Mouse (Mus musculus) stomach, postnatal 0 days (tissue): ENCODE results near the gene Itgb1bp1. TPM values are rescaled to one million over a fixed set of nuclear protein-coding genes. Genes with fewer than 3 reads are reported as not detected.

Experiments
- ATAC-seq: fragments of 200-750 bp; cut with Nextera tagmentation; 2 replicates; pipeline ENCODE4 v1.8.0; 2017; ENCODE audit not compliant: low FRiP score, low TSS enrichment
- DNase-seq: peaks from one replicate; pipeline ENCODE4 v3.0.0-alpha.2; 2016; ENCODE audit warnings: low spot score
- H3K27ac ChIP-seq: fragments of 300-500 bp; sonication (generic); replicated peaks from 2 replicates; pipeline ENCODE4 v1.5.1; 2014; ENCODE audit warnings: mild to moderate bottlenecking, control low read depth
- H3K27me3 ChIP-seq: fragments of 300-500 bp; sonication (generic); 2 replicates; pipeline ENCODE4 v1.6.1; 2014; ENCODE audit warnings: low read length; ENCODE audit not compliant: control insufficient read depth, insufficient read depth
- H3K36me3 ChIP-seq: fragments of 300-500 bp; sonication (generic); 2 replicates; pipeline ENCODE4 v1.6.1; 2014; ENCODE audit warnings: low read length, mixed read lengths; ENCODE audit not compliant: control insufficient read depth, insufficient read depth
- H3K4me1 ChIP-seq: fragments of 300-500 bp; sonication (generic); replicated peaks from 2 replicates; pipeline ENCODE4 v1.6.1; 2014; ENCODE audit warnings: antibody characterized with exemption; ENCODE audit not compliant: control insufficient read depth, insufficient read depth
- H3K4me2 ChIP-seq: fragments of 300-500 bp; sonication (generic); replicated peaks from 2 replicates; pipeline ENCODE4 v1.6.1; 2014; ENCODE audit warnings: low read depth, mild to moderate bottlenecking, control low read depth, moderate library complexity
- H3K4me3 ChIP-seq: fragments of 300-500 bp; sonication (generic); 2 replicates; pipeline ENCODE4 v1.5.1; 2014; ENCODE audit warnings: low read depth, low read length, control low read depth
- H3K9ac ChIP-seq: fragments of 300-500 bp; sonication (generic); 2 replicates; pipeline ENCODE4 v1.6.1; 2014; ENCODE audit warnings: mild to moderate bottlenecking, low read length, control low read depth, mixed read lengths
- H3K9me3 ChIP-seq: fragments of 300-500 bp; sonication (generic); 2 replicates; pipeline ENCODE4 v1.6.1; 2016; ENCODE audit warnings: low read length; ENCODE audit not compliant: control insufficient read depth
- CTCF ChIP-seq: IDR thresholded peaks from 2 replicates; pipeline ENCODE4 v1.5.1; 2016; ENCODE audit warnings: antibody characterized with exemption, low read depth, mild to moderate bottlenecking, moderate library complexity
- EP300 ChIP-seq: optimal IDR thresholded peaks from 2 replicates; pipeline ENCODE3; 2016; ENCODE audit warnings: antibody characterized with exemption
- WGBS: fragments of 180-500 bp; shearing (Covaris S2); extraction: QIAGEN DNeasy Blood & Tissue Kit; methylation state at CpG from one replicate; pipeline ENCODE4 v1.1.7; 2014; 5-methylcytosine and 5-hydroxymethylcytosine counted together
- polyA plus RNA-seq: library from polyadenylated mRNA; unstranded; fragments of >200 nt; fragmentation: Nextera tagmentation; extraction: Ambion mirVana; gene quantifications from 2 replicates; pipeline ENCODE4 v1.2.1, GENCODE M21; 2015

Gene Itgb1bp1
- polyA plus RNA-seq, 1 experiment from 2014 or later = 31.6 TPM

GRCm38 (mm10) chr12:21229076-21229918, 56.8 kb downstream of the Itgb1bp1 start:
- DNase-seq = no peak
- H3K4me1 ChIP-seq = 0 out of 2 replicates have a peak, but pooled peaks cover 5% of the 10 kb centered on the region
- 62% methylated on average over 17 of the region's 17 CpGs for WGBS

GRCm38 (mm10) chr12:21228650-21229049, 57.4 kb downstream of the Itgb1bp1 start:
- 84% methylated on average over 4 of the region's 4 CpGs for WGBS
- Histone ChIP-seq H3K27ac (no peak overlapping the region), H3K4me3 (no peak overlapping the region), H3K4me1 (0 out of 2 replicates have a peak, but pooled peaks cover 5% of the 10 kb centered on the region), H3K36me3 (no peaks in the 10 kb centered on the region), H3K4me2 (no peak overlapping the region), H3K27me3 (no peaks in the 10 kb centered on the region), H3K9me3 (no peaks in the 10 kb centered on the region), H3K9ac (no peak overlapping the region)
- ATAC-seq = no peak
- no peak for DNase-seq
- TF ChIP-seq CTCF (no peak), EP300 (no peak)

More at GRCm38 (mm10) chr12:21229076-21229918, 56.8 kb downstream of the Itgb1bp1 start:
- Histone ChIP-seq H3K27ac (no peak overlapping the region), H3K9ac (no peak overlapping the region), H3K9me3 (no peaks in the 10 kb centered on the region), H3K36me3 (no peaks in the 10 kb centered on the region), H3K4me2 (no peak overlapping the region), H3K27me3 (no peaks in the 10 kb centered on the region), H3K4me3 (no peak overlapping the region)
- TF ChIP-seq CTCF (no peak), EP300 (no peak)
- ATAC-seq = no peak; the same call in 1 of the 2 replicates

- 0 out of 2 replicates have a peak, but pooled peaks cover 5% of the 10 kb centered on the region for H3K4me1 ChIP-seq
- TF ChIP-seq CTCF (peak; percentile 67), EP300 (no peak)
- no peak overlapping the region for H3K4me2 ChIP-seq
- peak; percentile 90 for ATAC-seq
- peak; percentile 87 for DNase-seq
- WGBS = 30% methylated on average over 6 of the region's 6 CpGs
- no peaks in the 10 kb centered on the region for H3K36me3 ChIP-seq
- H3K4me3 ChIP-seq = no peak overlapping the region
- no peaks in the 10 kb centered on the region for H3K27me3 ChIP-seq
- H3K27ac ChIP-seq = peak overlapping the region; percentile 82
- H3K9ac ChIP-seq = no peak overlapping the region
- no peaks in the 10 kb centered on the region for H3K9me3 ChIP-seq
These were observed 58.8 kb downstream of the Itgb1bp1 start for GRCm38 (mm10) chr12:21227076-21227980.

- H3K4me1 ChIP-seq = 0 out of 2 replicates have a peak, but pooled peaks cover 5% of the 10 kb centered on the region
- ATAC-seq (no peak), DNase-seq (no peak)
- H3K4me3 ChIP-seq = no peak overlapping the region
- no peak for TF ChIP-seq EP300
- TF ChIP-seq CTCF = no peak
- H3K4me2 ChIP-seq = no peak overlapping the region
- H3K36me3 ChIP-seq = no peaks in the 10 kb centered on the region
- 85% methylated on average over 9 of the region's 9 CpGs for WGBS
- H3K9me3 ChIP-seq = no peaks in the 10 kb centered on the region
- H3K27ac ChIP-seq = no peak overlapping the region
- H3K27me3 ChIP-seq = no peaks in the 10 kb centered on the region
- no peak overlapping the region for H3K9ac ChIP-seq
These were observed 59.8 kb downstream of the Itgb1bp1 start for GRCm38 (mm10) chr12:21226316-21226715.

- DNase-seq (no peak), ATAC-seq (no peak)
- no peak for TF ChIP-seq CTCF
- TF ChIP-seq EP300 = no peak
- Histone ChIP-seq H3K27ac (no peak overlapping the region), H3K27me3 (no peaks in the 10 kb centered on the region), H3K9ac (no peak overlapping the region), H3K4me2 (no peak overlapping the region), H3K36me3 (no peaks in the 10 kb centered on the region), H3K4me3 (no peak overlapping the region), H3K9me3 (no peaks in the 10 kb centered on the region), H3K4me1 (0 out of 2 replicates have a peak, but pooled peaks cover 5% of the 10 kb centered on the region)
- WGBS = 77% methylated on average over 8 of the region's 8 CpGs
These were observed 60.7 kb downstream of the Itgb1bp1 start for GRCm38 (mm10) chr12:21225358-21225757.
